Mouse (Mus musculus) erythroblast, adult 5-6 weeks (primary cell): ENCODE measurements around the gene Brf1. TPM values are rescaled to one million over a fixed set of nuclear protein-coding genes. Genes with fewer than 3 reads are reported as not detected.

Experiments used
- ATAC-seq: replicated peaks from 2 replicates; pipeline ENCODE4 v1.8.0; 2016; ENCODE audit warnings: moderate number of reproducible peaks, mild to moderate bottlenecking, moderate TSS enrichment, inconsistent platforms; ENCODE audit not compliant: poor library complexity, low FRiP score, severe bottlenecking
- total RNA-seq, 2 experiments: library from RNA; stranded (forward) in 1 of 2; stranded (reverse) in 1 of 2; fragments of 150-400 nt in 1 of 2; fragments of 200-764, 138-1000 nt in 1 of 2; gene quantifications; 2 replicates each; pipeline versions ENCODE4 v1.2.3 to v1.2.4; 2015 to 2017; ENCODE audit warnings: low replicate concordance in 2 of 2

Brf1 gene
- total RNA-seq (2015; ENCODE audit: low replicate concordance) (14.6 and 20.9 TPM in 2 replicates), total RNA-seq (2017; ENCODE audit: low replicate concordance) (35.9 and 52.0 TPM in 2 replicates)

- ATAC-seq, result peak; percentile 89
Observed at GRCm38 (mm10) chr12:113000294-113001132, at the start of gene Brf1. Gene Brf1, minus strand, starts transcription at chr12:113000704.

GRCm38 (mm10) chr12:113049836-113050235 is 49.3 kb upstream of the Brf1 start:
- no peak for ATAC-seq

- no peak for ATAC-seq
Observed at GRCm38 (mm10) chr12:113048103-113048502, 47.6 kb upstream of the Brf1 start.

GRCm38 (mm10) chr12:113046861-113047260 is 46.4 kb upstream of the Brf1 start:
- ATAC-seq, result no peak

- peak; percentile 56 for ATAC-seq
Observed at GRCm38 (mm10) chr12:113044916-113045677, 44.6 kb upstream of the Brf1 start.

- peak; percentile 63 for ATAC-seq
Observed at GRCm38 (mm10) chr12:113042543-113042942, 42.0 kb upstream of the Brf1 start.

GRCm38 (mm10) chr12:113041481-113042439 is 41.3 kb upstream of the Brf1 start:
- ATAC-seq, result no peak

- no peak for ATAC-seq
Observed at GRCm38 (mm10) chr12:113038414-113038813, 37.9 kb upstream of the Brf1 start.

- no peak for ATAC-seq
Observed at GRCm38 (mm10) chr12:113036996-113037395, 36.5 kb upstream of the Brf1 start.

GRCm38 (mm10) chr12:113035093-113035492 is 34.6 kb upstream of the Brf1 start:
- no peak for ATAC-seq

GRCm38 (mm10) chr12:113032296-113033250 is 32.1 kb upstream of the Brf1 start:
- ATAC-seq, result no peak

- ATAC-seq, result peak; percentile 40
Observed at GRCm38 (mm10) chr12:113031441-113031840, 30.9 kb upstream of the Brf1 start.

GRCm38 (mm10) chr12:113030993-113031392 is 30.5 kb upstream of the Brf1 start:
- ATAC-seq, result peak; percentile 88

- ATAC-seq, result no peak
Observed at GRCm38 (mm10) chr12:113030046-113030445, 29.5 kb upstream of the Brf1 start.

- no peak for ATAC-seq
Observed at GRCm38 (mm10) chr12:113028898-113029297, 28.4 kb upstream of the Brf1 start.

- no peak for ATAC-seq
Observed at GRCm38 (mm10) chr12:113028067-113028466, 27.6 kb upstream of the Brf1 start.

- ATAC-seq, result no peak
Observed at GRCm38 (mm10) chr12:113027495-113027894, 27.0 kb upstream of the Brf1 start.

GRCm38 (mm10) chr12:113026557-113026956 is 26.1 kb upstream of the Brf1 start:
- no peak for ATAC-seq

- no peak for ATAC-seq
Observed at GRCm38 (mm10) chr12:113023082-113023481, 22.6 kb upstream of the Brf1 start.
